Mouse (Mus musculus) heart, adult 2 months (tissue): Measurements from ENCODE around the gene Atp12a. TPM values are rescaled to one million over a fixed set of nuclear protein-coding genes. Genes with fewer than 3 reads are reported as not detected.
A peak's percentile ranks its signal among the peaks of the same experiment; 100 is the strongest.

Source experiments
- DNase-seq, 2 experiments: peaks; one replicate each; pipeline ENCODE4 v3.0.0; 2021
- H3K27ac ChIP-seq: fragments of 200-600 bp; 2 replicates; pipeline ENCODE4 v1.8.1; 2022
- H3K27me3 ChIP-seq: fragments of 200-500 bp; 2 replicates; pipeline ENCODE4 v1.6.1; 2012; ENCODE audit warnings: mild to moderate bottlenecking, low read length, inconsistent platforms, mixed read lengths; ENCODE audit not compliant: control insufficient read depth, insufficient read depth
- H3K36me3 ChIP-seq: fragments of 200-500 bp; 2 replicates; pipeline ENCODE4 v1.6.1; 2012; ENCODE audit warnings: low read length, inconsistent platforms; ENCODE audit not compliant: control insufficient read depth, insufficient read depth
- H3K4me1 ChIP-seq: fragments of 200-500 bp; 2 replicates; pipeline ENCODE4 v1.6.1; 2011; ENCODE audit warnings: low read length; ENCODE audit not compliant: control insufficient read depth, insufficient read depth
- H3K4me3 ChIP-seq: fragments of 200-600 bp; 2 replicates; pipeline ENCODE4 v1.8.1; 2022
- H3K79me2 ChIP-seq: fragments of 200-500 bp; replicated peaks from 2 replicates; pipeline ENCODE4 v1.6.1; 2012; ENCODE audit warnings: mild to moderate bottlenecking, inconsistent platforms, low read length, moderate library complexity, mixed read lengths; ENCODE audit not compliant: control insufficient read depth, insufficient read depth
- H3K9ac ChIP-seq: fragments of 200-500 bp; 2 replicates; pipeline ENCODE4 v1.6.1; 2012; ENCODE audit warnings: low read depth, mild to moderate bottlenecking, control low read depth, inconsistent platforms, low read length, mixed read lengths
- CTCF ChIP-seq: fragments of 200-600 bp; IDR thresholded peaks from 2 replicates; pipeline ENCODE4 v1.8.1; 2022; ENCODE audit warnings: antibody characterized with exemption, mild to moderate bottlenecking, moderate library complexity
- EP300 ChIP-seq: fragments of 200-500 bp; IDR thresholded peaks from 2 replicates; pipeline ENCODE4 v1.6.1; 2011; ENCODE audit warnings: low read depth, low read length, control low read depth; ENCODE audit not compliant: insufficient read depth
- POLR2A ChIP-seq: fragments of 200-500 bp; IDR thresholded peaks from 2 replicates; pipeline ENCODE4 v1.6.1; 2011; ENCODE audit warnings: mild to moderate bottlenecking, low read depth, low read length, control low read depth; ENCODE audit not compliant: insufficient read depth
- WGBS: fragments of 180-500 bp; shearing (Covaris S2); methylation state at CpG from one replicate; pipeline ENCODE4 v1.1.7; 2018; 5-methylcytosine and 5-hydroxymethylcytosine counted together
- intact Hi-C: fragments of 180-260 bp; cut with DNase I; formaldehyde crosslinking; loops from one replicate; pipeline ENCODE4 v1.15.1; 2025
- long read RNA-seq: library from polyadenylated mRNA; stranded (forward); transcript quantifications from one replicate; pipeline ENCODE4 v2.0.0, GENCODE M21; 2021
- polyA plus RNA-seq: library from polyadenylated mRNA; depleted of rRNA; stranded (reverse); fragments of >200 nt; gene quantifications from 2 replicates; pipeline ENCODE4 v1.2.3, GENCODE M21; 2012; rRNA removed
- total RNA-seq, 2 experiments: library from RNA; stranded (reverse); gene quantifications; 2 replicates each; pipeline ENCODE4 v1.2.3; 2021

Atp12a gene
- total RNA-seq (not detected), polyA plus RNA-seq (not detected in 2 replicates)
- long read RNA-seq = 0 reads

DNA sequence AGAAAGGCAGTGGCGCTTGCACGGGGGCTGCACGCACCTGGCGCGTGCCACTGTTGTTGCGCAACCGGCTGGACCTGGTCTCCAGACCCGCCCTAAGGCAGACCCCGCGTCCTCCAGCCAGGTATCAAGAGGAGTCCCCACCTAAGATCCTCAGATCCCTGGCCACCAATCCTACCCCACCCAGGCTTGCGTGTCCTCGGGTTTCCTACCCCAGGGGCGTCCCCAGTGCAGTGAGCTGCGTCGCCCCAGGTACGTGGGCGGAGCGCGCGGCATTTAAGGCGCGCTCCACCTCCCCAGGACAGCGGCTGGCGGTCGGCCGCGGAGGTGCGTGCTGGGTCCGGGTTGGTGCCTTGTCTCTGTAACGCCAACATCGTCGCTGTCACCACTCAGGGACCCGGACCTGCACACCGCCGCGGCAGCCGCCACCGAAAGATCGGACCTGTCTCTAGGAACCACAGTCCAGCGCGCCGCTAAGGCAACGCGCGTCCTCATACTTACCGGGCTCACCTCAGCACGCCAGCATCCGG, at the start of gene Atp12a:
Atp12a (plus strand) TSS at position 358 of the 527 bp plus-strand sequence.
- H3K27me3 ChIP-seq = peaks cover 10% of the 10 kb centered on the region
- H3K4me3 ChIP-seq = no peak within 1 kb of the TSS
- no peak within 1 kb of the TSS for H3K27ac ChIP-seq
- DNase-seq = no peak
- WGBS = 4% methylated on average over 48 of the region's 48 CpGs
- H3K79me2 ChIP-seq = no peaks in the 10 kb centered on the region
- H3K4me1 ChIP-seq = no peaks in the 10 kb centered on the region
- H3K9ac ChIP-seq = no peak within 1 kb of the TSS
- no peaks in the 10 kb centered on the region for H3K36me3 ChIP-seq
- TF ChIP-seq CTCF (no peak), POLR2A (no peak), EP300 (no peak)
- intact Hi-C loops = no loop called here

DNA sequence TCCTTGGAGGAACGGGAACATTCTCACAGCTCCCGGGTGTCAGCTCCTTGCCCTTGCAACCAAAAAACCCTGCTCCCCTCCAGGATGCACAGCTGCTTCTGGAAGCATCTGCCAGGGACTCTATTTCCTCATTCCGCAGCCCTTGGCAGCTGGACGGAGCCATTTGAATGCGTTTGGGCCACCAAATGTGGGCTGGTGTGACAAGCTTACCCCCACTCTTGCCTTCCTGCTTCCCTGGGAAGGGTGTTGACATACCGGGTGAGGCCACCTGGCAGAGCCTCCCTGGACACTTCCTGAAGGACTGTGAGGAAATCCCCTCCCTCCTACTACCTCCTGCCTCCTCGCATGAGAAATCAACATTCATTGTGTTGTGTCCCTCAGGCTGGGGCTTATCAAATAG, 49.3 kb upstream of the Atp12a start:
- no peaks in the 10 kb centered on the region for H3K27me3 ChIP-seq
- TF ChIP-seq EP300 = no peak
- no peak for TF ChIP-seq CTCF
- no peak for TF ChIP-seq POLR2A
- H3K4me1 ChIP-seq = peaks cover 1% of the 10 kb centered on the region; the same call in 1 of the 2 replicates
- H3K36me3 ChIP-seq = no peaks in the 10 kb centered on the region
- no peaks in the 10 kb centered on the region for H3K79me2 ChIP-seq
- 15% methylated on average over 7 of the region's 7 CpGs for WGBS
- no peak overlapping the region for H3K9ac ChIP-seq
- 0 out of 2 replicates have a peak overlapping the region, but pooled peaks have one; percentile 8 for H3K4me3 ChIP-seq
- intact Hi-C loops = loop anchor here (2.0 kb wide), 2 partner anchors 37 to 83 kb away; no protein-coding TSS in a partner anchor
- peak; percentile 39 to 48 for DNase-seq
- H3K27ac ChIP-seq = peak overlapping the region; percentile 52

DNA sequence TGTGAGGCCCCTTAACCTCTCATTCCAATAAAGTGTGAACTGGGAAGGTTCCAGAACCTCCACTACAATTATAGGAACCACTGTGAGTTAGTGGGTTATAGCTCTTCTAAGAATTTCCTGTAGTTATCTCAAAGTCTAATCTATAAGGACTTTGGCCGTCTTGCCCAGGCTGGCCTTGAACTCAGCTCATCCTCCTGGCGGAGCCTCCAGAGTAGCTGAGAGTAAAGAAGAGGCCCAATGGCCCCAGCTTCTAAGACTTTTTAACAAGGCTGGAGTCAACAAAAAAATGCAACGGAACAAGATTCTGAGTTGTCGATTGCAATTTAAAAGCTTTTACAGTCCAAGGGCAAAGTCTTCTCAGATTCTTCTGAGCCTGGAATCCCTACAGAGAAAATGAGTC, 48.5 kb upstream of the Atp12a start:
- Histone ChIP-seq H3K4me3 (no peak overlapping the region), H3K36me3 (no peaks in the 10 kb centered on the region), H3K9ac (no peak overlapping the region), H3K4me1 (peaks cover 1% of the 10 kb centered on the region; the same call in 1 of the 2 replicates), H3K79me2 (no peaks in the 10 kb centered on the region), H3K27me3 (no peaks in the 10 kb centered on the region), H3K27ac (no peak overlapping the region; the same call in 1 of the 2 replicates)
- intact Hi-C loops = no loop called here
- 73% methylated on average over 4 of the region's 4 CpGs for WGBS
- TF ChIP-seq CTCF = no peak
- TF ChIP-seq POLR2A = no peak
- TF ChIP-seq EP300 = no peak
- DNase-seq = no peak

DNA sequence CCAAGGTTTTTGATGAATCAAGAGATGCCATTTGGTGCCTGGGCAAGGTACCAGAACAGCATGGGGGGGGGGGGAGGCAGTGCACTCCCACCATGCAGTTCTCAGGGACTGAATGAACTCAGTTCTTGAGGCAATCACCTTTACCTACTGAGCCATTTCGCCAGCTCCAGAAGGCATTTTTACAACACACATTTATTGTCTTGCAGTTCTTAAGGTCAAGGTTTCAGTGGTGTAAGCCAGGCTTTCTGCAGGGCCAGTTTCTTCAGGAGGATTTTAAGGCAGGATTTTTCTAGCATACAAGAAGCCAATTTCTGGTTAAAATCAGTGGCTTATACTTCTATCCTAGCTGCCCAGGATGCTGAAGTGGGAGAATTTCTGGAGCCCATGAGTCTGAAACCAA, 41.9 kb upstream of the Atp12a start:
- Histone ChIP-seq H3K27ac (no peak overlapping the region), H3K36me3 (no peaks in the 10 kb centered on the region), H3K79me2 (no peaks in the 10 kb centered on the region), H3K9ac (no peak overlapping the region), H3K4me3 (no peak overlapping the region), H3K4me1 (no peaks in the 10 kb centered on the region), H3K27me3 (no peaks in the 10 kb centered on the region)
- WGBS = 89% methylated on average over 1 of the region's 1 CpGs
- DNase-seq = no peak
- intact Hi-C loops = no loop called here
- TF ChIP-seq POLR2A (no peak), CTCF (no peak), EP300 (no peak)

DNA sequence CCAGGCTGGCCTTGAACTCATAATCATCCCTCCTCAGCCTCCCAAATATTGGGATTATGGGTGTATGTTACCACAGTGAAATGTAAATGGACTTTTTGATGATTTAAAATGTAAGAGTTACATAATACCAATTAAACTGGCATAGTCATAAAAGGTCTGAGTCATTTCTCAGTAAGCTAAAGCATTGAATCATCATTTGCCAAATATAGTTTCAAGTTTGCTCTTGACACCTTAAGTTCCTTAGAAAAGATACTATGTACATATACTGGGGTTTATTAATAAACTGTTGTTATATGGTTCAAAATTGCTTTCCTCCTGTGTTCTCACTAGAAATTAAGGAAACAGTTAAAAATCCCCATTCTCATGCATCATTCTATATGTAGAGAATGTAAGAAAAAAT, 39.8 kb upstream of the Atp12a start:
- no peak overlapping the region for H3K4me3 ChIP-seq
- no peaks in the 10 kb centered on the region for H3K79me2 ChIP-seq
- no peak overlapping the region for H3K9ac ChIP-seq
- no peaks in the 10 kb centered on the region for H3K4me1 ChIP-seq
- intact Hi-C loops = no loop called here
- H3K36me3 ChIP-seq = no peaks in the 10 kb centered on the region
- H3K27ac ChIP-seq = no peak overlapping the region
- no peaks in the 10 kb centered on the region for H3K27me3 ChIP-seq
- DNase-seq = no peak
- TF ChIP-seq CTCF (no peak), EP300 (no peak), POLR2A (no peak)

DNA sequence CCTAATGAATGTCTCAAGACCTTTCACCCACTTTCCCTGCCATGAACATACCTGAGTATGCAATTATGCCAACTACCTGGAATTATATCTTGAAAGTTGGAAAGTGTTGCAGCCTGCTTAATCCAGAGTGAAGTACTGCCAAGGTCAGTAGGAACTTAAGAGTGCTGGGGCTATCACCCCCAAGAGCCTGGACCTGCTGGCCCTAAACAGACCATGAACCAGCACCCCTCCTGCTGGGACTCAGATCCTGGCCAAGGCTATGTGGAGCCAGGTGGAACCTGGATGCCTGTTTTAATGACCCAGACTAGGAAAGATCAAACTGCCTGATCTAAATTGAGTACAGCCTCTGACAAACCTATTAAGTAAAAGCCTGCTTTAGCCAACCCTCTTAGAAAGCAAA, 31.2 kb upstream of the Atp12a start:
- no peak overlapping the region for H3K9ac ChIP-seq
- no peak for TF ChIP-seq POLR2A
- no peak for TF ChIP-seq CTCF
- no peak for TF ChIP-seq EP300
- DNase-seq = no peak
- no peaks in the 10 kb centered on the region for H3K27me3 ChIP-seq
- intact Hi-C loops = no loop called here
- H3K4me1 ChIP-seq = no peaks in the 10 kb centered on the region
- H3K4me3 ChIP-seq = no peak overlapping the region
- H3K36me3 ChIP-seq = no peaks in the 10 kb centered on the region
- H3K27ac ChIP-seq = no peak overlapping the region
- H3K79me2 ChIP-seq = no peaks in the 10 kb centered on the region
